Mouse (Mus musculus): ENCODE data around the gene Plcb2. TPM values are rescaled to one million over a fixed set of nuclear protein-coding genes. Genes with fewer than 3 reads are reported as not detected.

The Plcb2 gene
- total and polyA plus RNA-seq, 3 experiments: 6.4 to 21.2 TPM; not detected in 1

DNA sequence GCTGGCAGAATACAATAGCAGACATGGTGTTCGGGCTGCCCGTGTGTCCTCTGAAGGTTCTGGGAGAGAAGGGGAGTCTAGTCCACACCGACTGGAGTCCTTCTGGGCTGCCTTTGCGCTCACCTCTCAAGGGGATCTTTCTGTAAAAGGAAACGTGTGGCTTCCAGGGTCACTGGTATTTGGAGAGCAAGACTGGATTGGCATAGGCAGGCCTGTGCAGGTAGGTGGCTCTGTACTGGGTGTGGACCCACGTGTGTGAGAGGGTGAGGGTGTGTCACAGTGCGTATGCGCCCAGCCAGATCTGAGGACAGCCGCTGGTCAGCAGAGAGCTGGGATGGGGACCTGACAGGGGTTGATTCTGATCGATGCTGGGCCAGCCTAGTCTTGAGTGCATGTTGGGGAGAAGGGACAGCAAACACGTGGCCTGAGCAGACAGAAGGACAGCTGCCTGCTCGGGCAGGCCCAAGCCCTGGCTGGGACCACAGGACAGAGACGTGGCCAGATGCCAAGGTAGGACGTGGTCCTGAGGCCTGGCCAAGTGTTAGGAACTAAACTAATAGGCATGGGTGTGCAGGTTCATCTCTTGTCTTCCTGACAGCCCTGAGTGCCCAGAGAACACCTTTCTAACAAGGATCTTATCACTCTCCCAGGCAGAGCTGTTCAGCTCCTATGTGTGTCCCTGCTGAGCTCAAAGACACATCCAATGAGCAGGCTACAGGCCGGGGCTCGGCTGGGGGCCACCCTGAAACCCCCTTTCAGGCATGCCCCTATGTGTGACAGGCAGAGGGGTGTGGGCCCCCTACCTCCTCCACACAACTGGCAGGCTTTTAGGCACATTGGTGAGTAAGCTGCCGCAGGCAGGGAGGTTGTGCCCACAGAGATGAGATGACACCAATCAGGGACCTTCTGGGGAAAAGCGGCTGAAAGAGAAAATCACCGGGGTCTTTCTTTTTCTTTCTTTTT lies 64.2 kb downstream of the Plcb2 start (continued):
- TF ChIP-seq MYC (IDR thresholded peaks at IDR 0.05; ENCODE audit: low read depth, low read length) (peak; percentile 86), TBP (IDR thresholded peaks at IDR 0.05; ENCODE audit: low read depth, low read length) (no peak), MAFK (IDR thresholded peaks at IDR 0.05; ENCODE audit: borderline replicate concordance, low read depth, low read length) (no peak), MAX (IDR thresholded peaks at IDR 0.05; ENCODE audit: low read length) (peak; percentile 83), RAD21 (IDR thresholded peaks at IDR 0.05; ENCODE audit: low read depth, low read length) (no peak)

- H3K79me2 ChIP-seq (ENCODE audit: control insufficient read depth, insufficient read depth, low read length, poor library complexity): peaks cover 15% of the 10 kb centered on the region
- peak; percentile 85 for DNase-seq (ENCODE audit: low read depth, low spot score)
- TF ChIP-seq TAL1 (IDR thresholded peaks at IDR 0.05; ENCODE audit: low read length) (no peak), USF1 (IDR thresholded peaks at IDR 0.05; ENCODE audit: low read depth, low read length) (0 out of 2 replicates have a peak, but pooled peaks have one; percentile 3), ZNF384 (IDR thresholded peaks at IDR 0.05; ENCODE audit: low read depth, low read length) (peak; percentile 73), MXI1 (IDR thresholded peaks at IDR 0.05; ENCODE audit: low read depth, low read length) (peak; percentile 32), GATA1 (IDR thresholded peaks at IDR 0.05; ENCODE audit: low read depth, low read length) (no peak), MAZ (IDR thresholded peaks at IDR 0.05; ENCODE audit: low read depth, low read length) (peak; percentile 13), ELF1 (IDR thresholded peaks at IDR 0.05; ENCODE audit: low read depth, low read length) (peak; percentile 31; the same call in 1 of the 2 replicates), BHLHE40 (IDR thresholded peaks at IDR 0.05; ENCODE audit: borderline replicate concordance, low read depth, low read length) (peak; percentile 64; the same call in 1 of the 2 replicates), ETS1 (IDR thresholded peaks at IDR 0.05; ENCODE audit: low read depth, low read length) (peak; percentile 94), MYC (IDR thresholded peaks at IDR 0.05; ENCODE audit: low read depth, low read length) (no peak), NELFE (IDR thresholded peaks at IDR 0.05; ENCODE audit: low read depth, low read length) (peak; percentile 57), EP300 (IDR thresholded peaks at IDR 0.05; ENCODE audit: low read depth in 1 of 2, low read length in 2 of 2) (0 out of 4 replicates have a peak, but pooled peaks of 1 of the 2 experiments have one; percentile 4), CHD1 (IDR thresholded peaks at IDR 0.05; ENCODE audit: low read depth, low read length) (no peak; the same call in 1 of the 2 replicates), MAX (IDR thresholded peaks at IDR 0.05; ENCODE audit: low read length) (peak; percentile 12; the same call in 1 of the 2 replicates), SIN3A (IDR thresholded peaks at IDR 0.05; ENCODE audit: low read length) (0 out of 2 replicates have a peak, but pooled peaks have one; percentile 47), TCF12 (IDR thresholded peaks at IDR 0.05; ENCODE audit: low read depth, low read length) (peak; percentile 6; the same call in 1 of the 2 replicates), POLR2A (IDR thresholded peaks at IDR 0.05; ENCODE audit: control insufficient read depth in 1 of 2, insufficient read depth in 1 of 2, low read depth in 1 of 2, low read length in 2 of 2, poor library complexity in 1 of 2) (peak; percentile 50 to 70; a peak in 2 of 4 replicates), POLR2AphosphoS2 (IDR thresholded peaks at IDR 0.05; ENCODE audit: low read length) (no peak), HCFC1 (IDR thresholded peaks at IDR 0.05; ENCODE audit: low read depth, low read length) (no peak)
- no peaks in the 10 kb centered on the region for H3K27me3 ChIP-seq (ENCODE audit: control insufficient read depth in 1 of 2, insufficient read depth in 2 of 2, low read length in 2 of 2)
- H3K9ac ChIP-seq (ENCODE audit: control insufficient read depth, low read depth, low read length, poor library complexity, severe bottlenecking): peak within 1 kb of the TSS; percentile 81
- H3K36me3 ChIP-seq (ENCODE audit: control insufficient read depth in 1 of 2, insufficient read depth in 2 of 2, low read length in 2 of 2): peaks cover 0 to 28% of the 10 kb centered on the region in 2 experiments; a peak in 2 of 4 replicates
- H3K27ac ChIP-seq (ENCODE audit: control insufficient read depth, low read depth, low read length): peak within 1 kb of the TSS; percentile 99
- H3K9me3 ChIP-seq (replicated peaks; ENCODE audit: insufficient read depth, low read length): no peaks in the 10 kb centered on the region
- peak within 1 kb of the TSS; percentile 68 to 94 for H3K4me3 ChIP-seq (ENCODE audit: control insufficient read depth in 1 of 2, insufficient read depth in 1 of 2, low read depth in 2 of 2, low read length in 2 of 2)
- peaks cover 19 to 33% of the 10 kb centered on the region in 2 experiments for H3K4me1 ChIP-seq (ENCODE audit: control insufficient read depth in 1 of 2, insufficient read depth in 2 of 2, low read length in 2 of 2)
These were observed 65.1 kb downstream of the Plcb2 start, which contains the start of gene Pak6 for GRCm38 (mm10) chr2:118662902-118663803. Gene Pak6, plus strand, starts transcription at chr2:118663303.

All from MEL (cell line).